Mouse (Mus musculus) E14TG2a.4 (cell line): ENCODE measurements around the gene Thsd4.

Experiments used
- H3K27me3 ChIP-seq: 2 replicates; pipeline ENCODE4 v1.6.1; 2014; ENCODE audit warnings: low read length, control low read depth; ENCODE audit not compliant: insufficient read depth
- H3K36me3 ChIP-seq: 2 replicates; pipeline ENCODE4 v1.6.1; 2014; ENCODE audit warnings: low read length, control low read depth; ENCODE audit not compliant: insufficient read depth
- H3K4me1 ChIP-seq: replicated peaks from 2 replicates; pipeline ENCODE4 v1.6.1; 2014; ENCODE audit warnings: low read depth, low read length, control low read depth
- H3K4me3 ChIP-seq: replicated peaks from 2 replicates; pipeline ENCODE4 v1.5.1; 2014; ENCODE audit warnings: mild to moderate bottlenecking, low read length
- H3K9me3 ChIP-seq: 2 replicates; pipeline ENCODE4 v1.6.1; 2014; ENCODE audit warnings: low read length, control low read depth
- CTCF ChIP-seq: conservative IDR thresholded peaks from 2 replicates; pipeline ENCODE4 v1.5.1; 2014; ENCODE audit warnings: low read length
- NANOG ChIP-seq: IDR thresholded peaks from 2 replicates; pipeline ENCODE4 v1.6.1; 2014; ENCODE audit warnings: borderline replicate concordance, low read length, mixed read lengths
- POU5F1 ChIP-seq: IDR thresholded peaks from 2 replicates; pipeline ENCODE4 v1.6.1; 2014; ENCODE audit warnings: low read length, borderline replicate concordance

The Thsd4 gene

GRCm38 (mm10) chr9:60480052-60480451, 41.8 kb downstream of the Thsd4 start:
- Histone ChIP-seq H3K4me1 (no peaks in the 10 kb centered on the region), H3K9me3 (no peaks in the 10 kb centered on the region), H3K4me3 (no peak overlapping the region), H3K36me3 (no peaks in the 10 kb centered on the region), H3K27me3 (no peaks in the 10 kb centered on the region)
- TF ChIP-seq CTCF (no peak), POU5F1 (no peak), NANOG (no peak)

GRCm38 (mm10) chr9:60478806-60479205, 43.0 kb downstream of the Thsd4 start:
- no peak for TF ChIP-seq NANOG
- no peak for TF ChIP-seq CTCF
- no peak for TF ChIP-seq POU5F1
- H3K36me3 ChIP-seq = no peaks in the 10 kb centered on the region

GRCm38 (mm10) chr9:60477991-60478750, 43.7 kb downstream of the Thsd4 start:
- Histone ChIP-seq H3K9me3 (no peaks in the 10 kb centered on the region), H3K27me3 (no peaks in the 10 kb centered on the region), H3K4me1 (no peaks in the 10 kb centered on the region), H3K36me3 (no peaks in the 10 kb centered on the region), H3K4me3 (no peak overlapping the region)
- TF ChIP-seq POU5F1 (no peak), NANOG (no peak), CTCF (no peak)

More at GRCm38 (mm10) chr9:60478806-60479205, 43.0 kb downstream of the Thsd4 start:
- Histone ChIP-seq H3K27me3 (no peaks in the 10 kb centered on the region), H3K4me3 (no peak overlapping the region), H3K9me3 (no peaks in the 10 kb centered on the region), H3K4me1 (no peaks in the 10 kb centered on the region)

GRCm38 (mm10) chr9:60460010-60460982, 61.5 kb downstream of the Thsd4 start:
- Histone ChIP-seq H3K9me3 (peaks cover 25% of the 10 kb centered on the region), H3K4me1 (no peaks in the 10 kb centered on the region), H3K4me3 (no peak overlapping the region), H3K27me3 (no peaks in the 10 kb centered on the region), H3K36me3 (no peaks in the 10 kb centered on the region)
- TF ChIP-seq POU5F1 (no peak), CTCF (no peak), NANOG (no peak)

GRCm38 (mm10) chr9:60458468-60458962, 63.3 kb downstream of the Thsd4 start:
- Histone ChIP-seq H3K27me3 (no peaks in the 10 kb centered on the region), H3K36me3 (no peaks in the 10 kb centered on the region), H3K9me3 (peaks cover 25% of the 10 kb centered on the region), H3K4me1 (no peaks in the 10 kb centered on the region), H3K4me3 (no peak overlapping the region)
- TF ChIP-seq NANOG (no peak), POU5F1 (no peak), CTCF (no peak)

GRCm38 (mm10) chr9:60457359-60458210, 64.3 kb downstream of the Thsd4 start:
- Histone ChIP-seq H3K9me3 (peaks cover 25% of the 10 kb centered on the region), H3K27me3 (no peaks in the 10 kb centered on the region), H3K4me3 (no peak overlapping the region), H3K4me1 (no peaks in the 10 kb centered on the region), H3K36me3 (no peaks in the 10 kb centered on the region)
- TF ChIP-seq NANOG (no peak), CTCF (no peak), POU5F1 (no peak)

GRCm38 (mm10) chr9:60456651-60457050, 65.2 kb downstream of the Thsd4 start:
- peaks cover 25% of the 10 kb centered on the region for H3K9me3 ChIP-seq
- no peaks in the 10 kb centered on the region for H3K27me3 ChIP-seq
- H3K36me3 ChIP-seq = no peaks in the 10 kb centered on the region
- no peaks in the 10 kb centered on the region for H3K4me1 ChIP-seq
- TF ChIP-seq POU5F1 (no peak), CTCF (no peak), NANOG (no peak)
- H3K4me3 ChIP-seq = no peak overlapping the region
